Mouse (Mus musculus): Measurements from ENCODE around the gene Tbata.

- no peak for TF ChIP-seq GATA1 (IDR thresholded peaks at IDR 0.05; ENCODE audit: borderline replicate concordance, low read length)
- no peak for TF ChIP-seq FLI1 (IDR thresholded peaks at IDR 0.05; ENCODE audit: low read length)
Measured at GRCm38 (mm10) chr10:61162366-61162765, 9.4 kb upstream of the Tbata start.

Data from megakaryocyte, embryonic 14.5 days (primary cell).